Mouse (Mus musculus) right cerebral cortex, adult 18-20 months (tissue): ENCODE measurements at regions not wholly inside any gene's neighbourhood (a gene's known extent, or its start where the extent isn't known, plus 50 kb on each side); places are given as distances from the start of the nearest gene placed in this dataset.

Experiments
- DNase-seq: peaks from one replicate; pipeline ENCODE4 v3.0.0; 2022; ENCODE audit warnings: mixed read lengths

- no peak for DNase-seq
Measured at GRCm38 (mm10) chr13:112135777-112136176, 152.5 kb upstream of the Ankrd55 start.

GRCm38 (mm10) chr13:112136850-112137249 is 151.4 kb upstream of the Ankrd55 start:
- DNase-seq = no peak

- DNase-seq = no peak
Measured at GRCm38 (mm10) chr13:112140871-112141270, 147.4 kb upstream of the Ankrd55 start.

- DNase-seq = no peak
Measured at GRCm38 (mm10) chr13:112144393-112145348, 143.6 kb upstream of the Ankrd55 start.

GRCm38 (mm10) chr13:112152614-112153550 is 135.4 kb upstream of the Ankrd55 start:
- no peak for DNase-seq

GRCm38 (mm10) chr13:112153681-112154127 is 134.5 kb upstream of the Ankrd55 start:
- DNase-seq = no peak

- no peak for DNase-seq
Measured at GRCm38 (mm10) chr13:112159430-112160172, 128.7 kb upstream of the Ankrd55 start.

GRCm38 (mm10) chr13:112160173-112160641 is 128.0 kb upstream of the Ankrd55 start:
- DNase-seq = no peak

- no peak for DNase-seq
Measured at GRCm38 (mm10) chr13:112160726-112161125, 127.5 kb upstream of the Ankrd55 start.

GRCm38 (mm10) chr13:112161886-112162285 is 126.4 kb upstream of the Ankrd55 start:
- DNase-seq = no peak

GRCm38 (mm10) chr13:112165921-112166320 is 122.3 kb upstream of the Ankrd55 start:
- DNase-seq = no peak

GRCm38 (mm10) chr13:112166338-112166802 is 121.9 kb upstream of the Ankrd55 start:
- DNase-seq = peak; percentile 14

- no peak for DNase-seq
Measured at GRCm38 (mm10) chr13:112168468-112168867, 119.8 kb upstream of the Ankrd55 start.

- DNase-seq = no peak
Measured at GRCm38 (mm10) chr13:112170872-112171271, 117.4 kb upstream of the Ankrd55 start.

GRCm38 (mm10) chr13:112171940-112172715 is 116.1 kb upstream of the Ankrd55 start:
- no peak for DNase-seq

GRCm38 (mm10) chr13:112173973-112174372 is 114.3 kb upstream of the Ankrd55 start:
- no peak for DNase-seq

GRCm38 (mm10) chr13:112178031-112178430 is 110.2 kb upstream of the Ankrd55 start:
- no peak for DNase-seq

- DNase-seq = no peak
Measured at GRCm38 (mm10) chr13:112183996-112184395, 104.3 kb upstream of the Ankrd55 start.

GRCm38 (mm10) chr13:112185116-112185515 is 103.1 kb upstream of the Ankrd55 start:
- DNase-seq = no peak

GRCm38 (mm10) chr13:112187226-112187625 is 101.0 kb upstream of the Ankrd55 start:
- DNase-seq = peak; percentile 52

- DNase-seq = no peak
Measured at GRCm38 (mm10) chr13:112188313-112188712, 99.9 kb upstream of the Ankrd55 start.
